Mouse (Mus musculus) heart, embryonic 13.5 days (tissue): ENCODE results near the gene Zmynd15. TPM values are rescaled to one million over a fixed set of nuclear protein-coding genes. Genes with fewer than 3 reads are reported as not detected.

Source experiments
- ATAC-seq: fragments of 200-750 bp; cut with Nextera tagmentation; 2 replicates; pipeline ENCODE4 v1.8.0; 2017; ENCODE audit warnings: moderate TSS enrichment; ENCODE audit not compliant: insufficient number of reproducible peaks, low FRiP score, low TSS enrichment; ENCODE audit errors: extremely low read depth
- H3K27ac ChIP-seq: fragments of 300-500 bp; sonication (generic); replicated peaks from 2 replicates; pipeline ENCODE4 v1.5.1; 2015; ENCODE audit warnings: moderate library complexity, mild to moderate bottlenecking, inconsistent platforms
- H3K27me3 ChIP-seq: fragments of 300-500 bp; sonication (generic); replicated peaks from 2 replicates; pipeline ENCODE4 v1.6.1; 2015; ENCODE audit warnings: mild to moderate bottlenecking, inconsistent platforms
- H3K36me3 ChIP-seq: fragments of 300-500 bp; sonication (generic); 2 replicates; pipeline ENCODE4 v1.6.1; 2015; ENCODE audit warnings: mild to moderate bottlenecking, inconsistent platforms
- H3K4me1 ChIP-seq: fragments of 300-500 bp; sonication (generic); 2 replicates; pipeline ENCODE4 v1.6.1; 2015; ENCODE audit warnings: inconsistent platforms
- H3K4me2 ChIP-seq: fragments of 300-500 bp; sonication (generic); 2 replicates; pipeline ENCODE4 v1.6.1; 2015; ENCODE audit warnings: inconsistent platforms, mild to moderate bottlenecking, moderate library complexity
- H3K4me3 ChIP-seq: fragments of 300-500 bp; sonication (generic); 2 replicates; pipeline ENCODE4 v1.5.1; 2015; ENCODE audit warnings: moderate library complexity, mild to moderate bottlenecking, inconsistent platforms
- H3K9ac ChIP-seq: fragments of 300-500 bp; sonication (generic); 2 replicates; pipeline ENCODE4 v1.6.1; 2015; ENCODE audit warnings: inconsistent platforms, mild to moderate bottlenecking, moderate library complexity
- H3K9me3 ChIP-seq: fragments of 300-500 bp; sonication (generic); 2 replicates; pipeline ENCODE4 v1.6.1; 2016; ENCODE audit warnings: inconsistent platforms
- WGBS: fragments of 180-500 bp; shearing (Covaris S2); methylation state at CpG from one replicate; pipeline ENCODE4 v1.1.7; 2015; ENCODE audit warnings: mixed read lengths; 5-methylcytosine and 5-hydroxymethylcytosine counted together
- microRNA-seq: library from miRNA; unstranded; fragments of <30 nt; microRNA quantifications from one replicate; pipeline ENCODE4, GENCODE M21; 2016
- polyA plus RNA-seq: library from polyadenylated mRNA; unstranded; fragments of >200 nt; fragmentation: Nextera tagmentation; extraction: Ambion mirVana; gene quantifications from 2 replicates; pipeline ENCODE4 v1.2.1, GENCODE M21; 2015

The Zmynd15 gene
- polyA plus RNA-seq, 1 experiment from 2014 or later: 1.4 TPM

GRCm38 (mm10) chr11:70509753-70510564, 50.7 kb downstream of the Zmynd15 start:
- Histone ChIP-seq H3K4me1 (peaks cover 9% of the 10 kb centered on the region; the same call in 1 of the 2 replicates), H3K4me3 (0 out of 2 replicates have a peak overlapping the region, but pooled peaks have one; percentile 14), H3K9ac (peak overlapping the region; percentile 37; the same call in 1 of the 2 replicates), H3K27ac (no peak overlapping the region), H3K36me3 (no peaks in the 10 kb centered on the region), H3K9me3 (no peaks in the 10 kb centered on the region), H3K27me3 (peaks cover 42% of the 10 kb centered on the region), H3K4me2 (peak overlapping the region; percentile 40)
- ATAC-seq: no peak
- WGBS: 10% methylated on average over 19 of the region's 19 CpGs

- WGBS: 70% methylated on average over 2 of the region's 2 CpGs
Measured at GRCm38 (mm10) chr11:70511242-70511641, 52.0 kb downstream of the Zmynd15 start.

GRCm38 (mm10) chr11:70511825-70512224, 52.6 kb downstream of the Zmynd15 start:
- Histone ChIP-seq H3K4me3 (no peak overlapping the region), H3K36me3 (no peaks in the 10 kb centered on the region), H3K27ac (no peak overlapping the region), H3K9me3 (no peaks in the 10 kb centered on the region), H3K9ac (no peak overlapping the region), H3K4me1 (peaks cover 9% of the 10 kb centered on the region; the same call in 1 of the 2 replicates), H3K4me2 (no peak overlapping the region), H3K27me3 (peaks cover 34% of the 10 kb centered on the region)
- 85% methylated on average over 7 of the region's 7 CpGs for WGBS
- ATAC-seq: no peak

More at GRCm38 (mm10) chr11:70511242-70511641, 52.0 kb downstream of the Zmynd15 start:
- H3K27ac ChIP-seq: no peak overlapping the region
- H3K4me3 ChIP-seq: no peak overlapping the region
- no peak overlapping the region for H3K9ac ChIP-seq
- H3K4me1 ChIP-seq: peaks cover 9% of the 10 kb centered on the region; the same call in 1 of the 2 replicates
- H3K9me3 ChIP-seq: no peaks in the 10 kb centered on the region
- H3K27me3 ChIP-seq: peaks cover 34% of the 10 kb centered on the region
- no peak for ATAC-seq
- H3K4me2 ChIP-seq: no peak overlapping the region
- no peaks in the 10 kb centered on the region for H3K36me3 ChIP-seq

GRCm38 (mm10) chr11:70512709-70513342, 53.6 kb downstream of the Zmynd15 start:
- H3K36me3 ChIP-seq: no peaks in the 10 kb centered on the region
- H3K9ac ChIP-seq: no peak overlapping the region
- no peak overlapping the region for H3K4me2 ChIP-seq

GRCm38 (mm10) chr11:70513520-70513919, 54.3 kb downstream of the Zmynd15 start:
- ATAC-seq: no peak
- H3K4me2 ChIP-seq: no peak overlapping the region
- no peak overlapping the region for H3K4me3 ChIP-seq
- 54% methylated on average over 11 of the region's 11 CpGs for whole genome bisulfite sequencing
- peaks cover 9% of the 10 kb centered on the region; the same call in 1 of the 2 replicates for H3K4me1 ChIP-seq
- H3K27ac ChIP-seq: no peak overlapping the region
- H3K36me3 ChIP-seq: no peaks in the 10 kb centered on the region
- no peak overlapping the region for H3K9ac ChIP-seq
- H3K9me3 ChIP-seq: no peaks in the 10 kb centered on the region
- H3K27me3 ChIP-seq: peaks cover 23% of the 10 kb centered on the region

More at GRCm38 (mm10) chr11:70512709-70513342, 53.6 kb downstream of the Zmynd15 start:
- no peak overlapping the region for H3K27ac ChIP-seq
- H3K9me3 ChIP-seq: no peaks in the 10 kb centered on the region
- no peak overlapping the region for H3K4me3 ChIP-seq
- ATAC-seq: no peak
- peaks cover 30% of the 10 kb centered on the region for H3K27me3 ChIP-seq
- WGBS: 65% methylated on average over 7 of the region's 7 CpGs
- H3K4me1 ChIP-seq: peaks cover 9% of the 10 kb centered on the region; the same call in 1 of the 2 replicates

GRCm38 (mm10) chr11:70514288-70514687, 55.1 kb downstream of the Zmynd15 start, which contains the start of gene Vmo1:
Vmo1 (minus strand) TSS chr11:70514616.
- no peak within 1 kb of the TSS for H3K4me3 ChIP-seq
- peaks cover 9% of the 10 kb centered on the region for H3K4me1 ChIP-seq
- H3K36me3 ChIP-seq: no peaks in the 10 kb centered on the region
- WGBS: 83% methylated on average over 7 of the region's 7 CpGs
- H3K9me3 ChIP-seq: no peaks in the 10 kb centered on the region
- no peak within 1 kb of the TSS for H3K4me2 ChIP-seq
- H3K27ac ChIP-seq: no peak within 1 kb of the TSS
- peaks cover 21% of the 10 kb centered on the region for H3K27me3 ChIP-seq
- no peak within 1 kb of the TSS; the same call in 1 of the 2 replicates for H3K9ac ChIP-seq
- no peak for ATAC-seq

Small RNAs within 50 kb of the gene (microRNA-seq; reads per million reads assigned to microRNA genes)
- gene Mir7115: not detected

Other genes starting within 250 kb of the Zmynd15 start
- gene Slc16a11, start 246.7 kb upstream of the Zmynd15 start, polyA plus RNA-seq: 0.28 and 0.60 TPM in 2 replicates
- 5.0 and 7.1 TPM in 2 replicates for gene Slc16a13, start 238.4 kb upstream of the Zmynd15 start, polyA plus RNA-seq
- 17.8 and 18.3 TPM in 2 replicates for gene Bcl6b, start 229.6 kb upstream of the Zmynd15 start, polyA plus RNA-seq
- 125 and 137 TPM in 2 replicates for gene 0610010K14Rik, start 221.5 kb upstream of the Zmynd15 start, polyA plus RNA-seq
- gene Gm21988, start 219.6 kb upstream of the Zmynd15 start, polyA plus RNA-seq: 9.0 and 9.5 TPM in 2 replicates
- 214 and 235 TPM in 2 replicates for gene Rnasek, start 219.6 kb upstream of the Zmynd15 start, polyA plus RNA-seq
- 2.5 and 3.5 TPM in 2 replicates for gene Alox12, start 204.1 kb upstream of the Zmynd15 start, polyA plus RNA-seq
- gene Alox12e, start 136.8 kb upstream of the Zmynd15 start, polyA plus RNA-seq: not detected in 2 replicates
- gene Alox15, start 107.4 kb upstream of the Zmynd15 start, polyA plus RNA-seq: 0.05 TPM in 1 of 2 replicates, not detected in the other
- 23.3 and 23.6 TPM in 2 replicates for gene Pelp1, start 49.4 kb upstream of the Zmynd15 start, polyA plus RNA-seq
- gene Arrb2, start 26.8 kb upstream of the Zmynd15 start, polyA plus RNA-seq: 11.2 and 13.2 TPM in 2 replicates
- gene Med11, start 7.5 kb upstream of the Zmynd15 start, polyA plus RNA-seq: 25.5 and 26.2 TPM in 2 replicates
- gene Cxcl16, start 551 bp downstream of the Zmynd15 start, polyA plus RNA-seq: 6.8 and 6.9 TPM in 2 replicates
- gene Tm4sf5, start 45.8 kb downstream of the Zmynd15 start, polyA plus RNA-seq: 8.4 and 8.5 TPM in 2 replicates
- 0.31 TPM in 1 of 2 replicates, not detected in the other for gene Vmo1, start 55.2 kb downstream of the Zmynd15 start, polyA plus RNA-seq
- 0.12 and 0.99 TPM in 2 replicates for gene Gltpd2, start 59.8 kb downstream of the Zmynd15 start, polyA plus RNA-seq
- 636 and 691 TPM in 2 replicates for gene Psmb6, start 65.9 kb downstream of the Zmynd15 start, polyA plus RNA-seq
- not detected in 2 replicates for gene Gm40193, start 73.5 kb downstream of the Zmynd15 start, polyA plus RNA-seq
- gene Pld2, start 80.6 kb downstream of the Zmynd15 start, polyA plus RNA-seq: 9.3 and 11.2 TPM in 2 replicates
- gene Mink1, start 103.4 kb downstream of the Zmynd15 start, polyA plus RNA-seq: 8.8 and 9.8 TPM in 2 replicates
- not detected in 2 replicates for gene 4930544D05Rik, start 156.4 kb downstream of the Zmynd15 start, polyA plus RNA-seq
- not detected in 2 replicates for gene Chrne, start 159.8 kb downstream of the Zmynd15 start, polyA plus RNA-seq
- 0.86 and 1.0 TPM in 2 replicates for gene Gp1ba, start 179.7 kb downstream of the Zmynd15 start, polyA plus RNA-seq
- 66.3 and 73.8 TPM in 2 replicates for gene Rnf167, start 187.8 kb downstream of the Zmynd15 start, polyA plus RNA-seq
- gene Slc25a11, start 188.0 kb downstream of the Zmynd15 start, polyA plus RNA-seq: 234 and 262 TPM in 2 replicates
- 1,587 and 1,588 TPM in 2 replicates for gene Pfn1, start 195.2 kb downstream of the Zmynd15 start, polyA plus RNA-seq
- 273 and 322 TPM in 2 replicates for gene Eno3, start 197.8 kb downstream of the Zmynd15 start, polyA plus RNA-seq
- gene Spag7, start 210.0 kb downstream of the Zmynd15 start, polyA plus RNA-seq: 175 and 206 TPM in 2 replicates
- 10.1 and 12.0 TPM in 2 replicates for gene Camta2, start 228.7 kb downstream of the Zmynd15 start, polyA plus RNA-seq
- 1.8 and 2.0 TPM in 2 replicates for gene Inca1, start 240.7 kb downstream of the Zmynd15 start, polyA plus RNA-seq
- gene Kif1c, start 241.1 kb downstream of the Zmynd15 start, polyA plus RNA-seq: 4.0 and 4.3 TPM in 2 replicates